Mouse (Mus musculus): ENCODE measurements at regions not wholly inside any gene's neighbourhood (a gene's known extent, or its start where the extent isn't known, plus 50 kb on each side); places are given as distances from the start of the nearest gene placed in this dataset.

GRCm38 (mm10) chr3:143090316-143090715 lies 208.5 kb upstream of the Pkn2 start:
- WGBS = 75% methylated on average over 3 of the region's 3 CpGs
- H3K4me3 ChIP-seq (replicated peaks) = no peak overlapping the region
- H3K9me3 ChIP-seq (replicated peaks) = no peaks in the 10 kb centered on the region
- H3K9ac ChIP-seq = no peak overlapping the region
- no peak for ATAC-seq (ENCODE audit: insufficient number of reproducible peaks, low FRiP score, low TSS enrichment, low read depth)
- H3K4me1 ChIP-seq = no peaks in the 10 kb centered on the region
- no peaks in the 10 kb centered on the region for H3K36me3 ChIP-seq
- no peaks in the 10 kb centered on the region for H3K27me3 ChIP-seq
- no peak overlapping the region for H3K27ac ChIP-seq (replicated peaks)
- no peak overlapping the region for H3K4me2 ChIP-seq (replicated peaks)

GRCm38 (mm10) chr3:143087786-143088185 lies 206.0 kb upstream of the Pkn2 start:
- Histone ChIP-seq H3K4me3 (replicated peaks) (no peak overlapping the region), H3K36me3 (no peaks in the 10 kb centered on the region), H3K27ac (replicated peaks) (no peak overlapping the region), H3K4me2 (replicated peaks) (no peak overlapping the region), H3K9ac (no peak overlapping the region), H3K9me3 (replicated peaks) (no peaks in the 10 kb centered on the region), H3K27me3 (no peaks in the 10 kb centered on the region), H3K4me1 (no peaks in the 10 kb centered on the region)
- WGBS = 65% methylated on average over 3 of the region's 3 CpGs
- ATAC-seq (ENCODE audit: insufficient number of reproducible peaks, low FRiP score, low TSS enrichment, low read depth) = no peak

DNA sequence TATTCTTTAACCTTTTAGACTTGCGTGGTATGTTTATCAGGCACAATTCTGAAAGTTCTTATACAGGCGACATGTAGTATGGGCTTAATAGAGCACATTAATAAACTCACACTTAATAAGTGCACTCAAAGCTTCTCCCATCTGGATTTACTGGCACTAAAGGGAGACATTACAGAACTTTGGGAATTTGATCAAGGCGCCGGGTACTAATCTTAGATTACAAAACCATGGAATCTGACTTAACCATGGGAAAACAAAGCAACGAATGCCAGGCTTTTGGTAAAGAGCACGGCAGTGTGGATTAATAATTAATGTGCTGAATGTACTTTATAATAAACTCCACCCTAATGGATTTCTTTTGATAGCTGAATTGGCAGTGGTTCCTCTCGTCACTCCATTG lies 196.5 kb upstream of the Pkn2 start:
- Histone ChIP-seq H3K27ac (replicated peaks) (no peak overlapping the region), H3K9ac (no peak overlapping the region), H3K36me3 (no peaks in the 10 kb centered on the region), H3K4me1 (no peaks in the 10 kb centered on the region), H3K27me3 (no peaks in the 10 kb centered on the region), H3K4me3 (replicated peaks) (no peak overlapping the region), H3K4me2 (replicated peaks) (no peak overlapping the region), H3K9me3 (replicated peaks) (no peaks in the 10 kb centered on the region)
- WGBS = 87% methylated on average over 7 of the region's 7 CpGs
- no peak for ATAC-seq (ENCODE audit: insufficient number of reproducible peaks, low FRiP score, low TSS enrichment, low read depth)

GRCm38 (mm10) chr3:143071839-143072373 lies 190.1 kb upstream of the Pkn2 start:
- H3K4me1 ChIP-seq = no peaks in the 10 kb centered on the region
- ATAC-seq (ENCODE audit: insufficient number of reproducible peaks, low FRiP score, low TSS enrichment, low read depth) = no peak
- no peak overlapping the region for H3K27ac ChIP-seq (replicated peaks)
- H3K9ac ChIP-seq = no peak overlapping the region
- H3K36me3 ChIP-seq = no peaks in the 10 kb centered on the region
- no peak overlapping the region for H3K4me3 ChIP-seq (replicated peaks)
- H3K27me3 ChIP-seq = no peaks in the 10 kb centered on the region
- no peak overlapping the region for H3K4me2 ChIP-seq (replicated peaks)
- H3K9me3 ChIP-seq (replicated peaks) = no peaks in the 10 kb centered on the region
- WGBS = 46% methylated on average over 4 of the region's 4 CpGs

DNA sequence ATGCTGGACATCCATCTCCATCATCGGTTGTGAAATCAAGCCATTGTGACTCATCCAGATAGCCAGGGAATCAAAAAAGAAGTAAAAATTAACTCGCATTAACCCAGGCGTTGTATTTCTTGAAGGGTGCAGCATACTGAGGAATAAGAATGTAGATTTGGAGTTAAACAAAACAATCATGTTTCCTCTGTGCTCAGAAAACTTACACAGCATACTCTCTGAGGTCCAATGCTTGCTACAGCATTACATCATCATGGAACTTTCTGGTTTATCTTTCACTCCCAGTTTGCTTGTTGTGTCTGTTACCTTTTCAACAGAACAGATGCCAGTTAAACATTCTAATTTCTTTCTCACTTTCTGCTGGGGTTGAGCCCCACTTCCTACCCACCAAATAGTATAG lies 173.1 kb upstream of the Pkn2 start:
- no peak overlapping the region for H3K4me3 ChIP-seq (replicated peaks)
- H3K36me3 ChIP-seq = no peaks in the 10 kb centered on the region
- 90% methylated on average over 3 of the region's 3 CpGs for WGBS
- H3K27me3 ChIP-seq = no peaks in the 10 kb centered on the region
- H3K4me2 ChIP-seq (replicated peaks) = no peak overlapping the region
- H3K9ac ChIP-seq = no peak overlapping the region
- H3K9me3 ChIP-seq (replicated peaks) = no peaks in the 10 kb centered on the region
- no peak for ATAC-seq (ENCODE audit: insufficient number of reproducible peaks, low FRiP score, low TSS enrichment, low read depth)
- no peak overlapping the region for H3K27ac ChIP-seq (replicated peaks)
- no peaks in the 10 kb centered on the region for H3K4me1 ChIP-seq

DNA sequence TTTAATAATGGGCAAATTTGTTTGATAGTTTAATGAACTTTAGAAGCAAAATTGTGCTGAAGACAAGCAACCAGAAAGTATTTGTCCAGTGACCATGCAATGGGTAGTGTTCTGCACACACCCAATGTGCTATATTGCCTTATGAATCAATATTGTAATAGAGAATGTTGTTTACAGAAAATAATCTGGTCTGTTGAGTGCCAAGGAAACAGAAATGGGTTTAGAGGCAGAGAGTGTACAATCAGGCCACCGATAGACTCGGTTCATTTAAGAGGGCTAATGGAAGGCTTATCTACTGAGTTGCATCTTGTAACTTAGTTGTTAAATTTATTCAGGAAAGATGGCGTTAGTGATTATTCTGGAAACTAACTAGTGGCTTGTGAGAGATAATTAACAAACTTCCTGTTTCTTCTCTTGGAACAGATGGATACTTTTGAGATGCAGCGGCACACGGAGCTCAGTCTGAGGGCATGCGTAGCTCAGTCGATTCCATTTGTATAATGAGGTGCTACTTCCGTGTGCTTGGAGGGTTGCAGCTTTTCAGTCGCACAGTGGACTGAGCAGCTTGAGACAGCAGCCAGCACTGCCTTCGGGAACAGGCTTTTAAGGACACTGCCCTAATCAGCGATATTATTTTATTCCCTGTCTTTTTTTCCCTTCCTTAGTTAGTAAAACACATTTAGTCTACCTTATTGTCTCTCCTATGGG lies 171.6 kb upstream of the Pkn2 start:
- H3K4me1 ChIP-seq = no peaks in the 10 kb centered on the region
- H3K9me3 ChIP-seq (replicated peaks) = no peaks in the 10 kb centered on the region
- H3K4me2 ChIP-seq (replicated peaks) = no peak overlapping the region
- 77% methylated on average over 11 of the region's 11 CpGs for WGBS
- no peak for ATAC-seq (ENCODE audit: insufficient number of reproducible peaks, low FRiP score, low TSS enrichment, low read depth)
- H3K9ac ChIP-seq = no peak overlapping the region
- no peaks in the 10 kb centered on the region for H3K36me3 ChIP-seq
- H3K27me3 ChIP-seq = no peaks in the 10 kb centered on the region
- H3K27ac ChIP-seq (replicated peaks) = no peak overlapping the region
- H3K4me3 ChIP-seq (replicated peaks) = no peak overlapping the region

DNA sequence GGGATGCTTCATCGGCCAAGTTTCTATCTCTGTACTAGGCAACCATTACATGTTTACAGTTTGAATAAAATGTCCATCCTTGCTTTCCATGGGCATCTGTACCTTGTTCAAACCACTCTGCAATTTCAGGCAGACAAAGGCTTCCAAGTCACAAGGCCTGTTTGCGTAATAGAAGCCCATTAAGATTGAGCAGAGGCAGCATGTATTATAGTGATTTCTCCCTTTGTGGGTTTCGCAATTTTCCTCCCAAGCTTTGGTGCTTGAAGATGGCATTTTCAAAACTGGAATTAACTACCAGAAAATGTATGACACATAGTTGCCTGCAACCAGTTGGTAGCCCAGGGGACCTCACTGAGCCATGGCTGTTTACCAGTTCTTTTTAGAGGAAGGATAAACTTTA lies 158.9 kb upstream of the Pkn2 start:
- Histone ChIP-seq H3K4me2 (replicated peaks) (no peak overlapping the region), H3K4me1 (no peaks in the 10 kb centered on the region), H3K27me3 (no peaks in the 10 kb centered on the region), H3K4me3 (replicated peaks) (no peak overlapping the region), H3K36me3 (no peaks in the 10 kb centered on the region), H3K9ac (no peak overlapping the region), H3K9me3 (replicated peaks) (no peaks in the 10 kb centered on the region), H3K27ac (replicated peaks) (no peak overlapping the region)
- no peak for ATAC-seq (ENCODE audit: insufficient number of reproducible peaks, low FRiP score, low TSS enrichment, low read depth)
- 83% methylated on average over 3 of the region's 3 CpGs for WGBS

- no peak overlapping the region for H3K4me3 ChIP-seq (replicated peaks)
- H3K4me2 ChIP-seq (replicated peaks) = no peak overlapping the region
- WGBS = 78% methylated on average over 1 of the region's 1 CpGs
- no peaks in the 10 kb centered on the region for H3K27me3 ChIP-seq
- no peak overlapping the region for H3K27ac ChIP-seq (replicated peaks)
- no peaks in the 10 kb centered on the region for H3K9me3 ChIP-seq (replicated peaks)
- H3K4me1 ChIP-seq = no peaks in the 10 kb centered on the region
- no peaks in the 10 kb centered on the region for H3K36me3 ChIP-seq
- ATAC-seq (ENCODE audit: insufficient number of reproducible peaks, low FRiP score, low TSS enrichment, low read depth) = no peak
- H3K9ac ChIP-seq = no peak overlapping the region
Observed at GRCm38 (mm10) chr3:143036108-143036507, 154.3 kb upstream of the Pkn2 start.

GRCm38 (mm10) chr3:143034588-143034987 lies 152.8 kb upstream of the Pkn2 start:
- no peaks in the 10 kb centered on the region for H3K36me3 ChIP-seq
- H3K9me3 ChIP-seq (replicated peaks) = no peaks in the 10 kb centered on the region
- no peak overlapping the region for H3K4me2 ChIP-seq (replicated peaks)
- no peak overlapping the region for H3K4me3 ChIP-seq (replicated peaks)
- 49% methylated on average over 9 of the region's 9 CpGs for WGBS
- H3K27ac ChIP-seq (replicated peaks) = no peak overlapping the region
- ATAC-seq (ENCODE audit: insufficient number of reproducible peaks, low FRiP score, low TSS enrichment, low read depth) = no peak
- H3K9ac ChIP-seq = no peak overlapping the region
- H3K27me3 ChIP-seq = no peaks in the 10 kb centered on the region
- H3K4me1 ChIP-seq = no peaks in the 10 kb centered on the region

DNA sequence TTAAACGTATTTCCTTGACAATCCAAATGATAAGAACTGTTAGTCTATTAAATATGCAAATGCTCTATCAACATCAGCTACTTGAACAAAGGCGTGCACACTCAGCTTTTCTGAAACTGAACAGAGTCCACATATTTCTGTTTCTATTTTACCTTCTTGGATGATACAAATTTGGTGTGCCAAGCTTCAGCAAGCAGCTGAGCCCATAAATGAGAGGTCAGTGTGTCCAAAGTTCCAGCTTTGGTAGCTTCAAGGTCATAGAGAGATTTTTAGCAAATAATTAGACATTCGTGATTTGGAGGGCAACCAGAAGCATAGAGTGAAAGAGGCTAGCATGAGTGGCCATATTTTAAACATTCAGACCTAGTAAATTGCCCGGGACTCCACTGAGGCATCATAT lies 140.7 kb upstream of the Pkn2 start:
- 73% methylated on average over 4 of the region's 4 CpGs for WGBS
- H3K4me1 ChIP-seq = no peaks in the 10 kb centered on the region
- no peaks in the 10 kb centered on the region for H3K27me3 ChIP-seq
- H3K4me2 ChIP-seq (replicated peaks) = no peak overlapping the region
- no peak overlapping the region for H3K4me3 ChIP-seq (replicated peaks)
- H3K9ac ChIP-seq = no peak overlapping the region
- no peak for ATAC-seq (ENCODE audit: insufficient number of reproducible peaks, low FRiP score, low TSS enrichment, low read depth)
- H3K36me3 ChIP-seq = no peaks in the 10 kb centered on the region
- H3K9me3 ChIP-seq (replicated peaks) = no peaks in the 10 kb centered on the region
- no peak overlapping the region for H3K27ac ChIP-seq (replicated peaks)

GRCm38 (mm10) chr3:143021159-143021871 lies 139.5 kb upstream of the Pkn2 start:
- H3K4me2 ChIP-seq (replicated peaks) = no peak overlapping the region
- no peaks in the 10 kb centered on the region for H3K36me3 ChIP-seq
- WGBS = 81% methylated on average over 11 of the region's 11 CpGs

DNA sequence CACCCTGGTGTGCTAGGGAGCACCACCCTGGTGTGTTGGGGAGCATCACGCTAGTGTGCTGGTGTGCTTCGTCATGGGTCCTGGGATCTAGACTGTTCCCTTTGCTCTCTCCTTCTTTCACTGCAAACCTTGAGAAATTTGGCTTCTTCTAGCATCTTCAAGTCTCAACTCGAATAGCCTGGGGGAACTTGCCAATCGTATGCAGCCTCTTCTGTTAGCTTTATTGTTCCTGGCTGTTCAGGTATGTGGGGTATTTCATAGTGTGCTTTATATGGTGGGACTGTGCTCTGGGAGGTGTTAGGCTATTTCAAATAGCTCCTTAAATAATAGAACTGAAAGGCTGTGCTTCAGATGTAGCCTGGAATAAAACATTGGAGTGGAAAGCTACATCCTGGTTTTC lies 135.7 kb upstream of the Pkn2 start:
- 77% methylated on average over 4 of the region's 4 CpGs for WGBS
- no peak for ATAC-seq (ENCODE audit: insufficient number of reproducible peaks, low FRiP score, low TSS enrichment, low read depth)

More at GRCm38 (mm10) chr3:143021159-143021871, 139.5 kb upstream of the Pkn2 start:
- Histone ChIP-seq H3K27ac (replicated peaks) (no peak overlapping the region), H3K9ac (no peak overlapping the region), H3K4me3 (replicated peaks) (no peak overlapping the region), H3K9me3 (replicated peaks) (no peaks in the 10 kb centered on the region), H3K27me3 (no peaks in the 10 kb centered on the region), H3K4me1 (no peaks in the 10 kb centered on the region)
- no peak for ATAC-seq (ENCODE audit: insufficient number of reproducible peaks, low FRiP score, low TSS enrichment, low read depth)

More for the DNA sequence above, 135.7 kb upstream of the Pkn2 start:
- H3K4me3 ChIP-seq (replicated peaks) = no peak overlapping the region
- no peaks in the 10 kb centered on the region for H3K27me3 ChIP-seq
- H3K4me1 ChIP-seq = no peaks in the 10 kb centered on the region
- no peak overlapping the region for H3K4me2 ChIP-seq (replicated peaks)
- no peak overlapping the region for H3K27ac ChIP-seq (replicated peaks)
- H3K9ac ChIP-seq = no peak overlapping the region
- no peaks in the 10 kb centered on the region for H3K36me3 ChIP-seq
- H3K9me3 ChIP-seq (replicated peaks) = no peaks in the 10 kb centered on the region

Data from embryonic facial prominence, embryonic 15.5 days (tissue).